Mouse (Mus musculus) hindbrain, embryonic 14.5 days (tissue): ENCODE results near the gene Trappc12. TPM values are rescaled to one million over a fixed set of nuclear protein-coding genes. Genes with fewer than 3 reads are reported as not detected.
"Not testable (repeated sequence)": the region's sequence is repeated elsewhere in the genome, so short reads cannot be mapped to it uniquely, and the experiment has no call there.

Experiments used
- ATAC-seq: fragments of 200-750 bp; cut with Nextera tagmentation; 2 replicates; pipeline ENCODE4 v1.8.0; 2017; ENCODE audit warnings: moderate number of reproducible peaks, mild to moderate bottlenecking, moderate TSS enrichment, moderate library complexity; ENCODE audit not compliant: low FRiP score
- DNase-seq: peaks from one replicate; pipeline ENCODE4 v3.0.0-alpha.2; 2015; ENCODE audit warnings: low spot score
- H3K27ac ChIP-seq: fragments of 300-500 bp; sonication (generic); 2 replicates; pipeline ENCODE4 v1.5.1; 2014; ENCODE audit warnings: mild to moderate bottlenecking, moderate library complexity
- H3K27me3 ChIP-seq: fragments of 300-500 bp; sonication (generic); 2 replicates; pipeline ENCODE4 v1.6.1; 2014; ENCODE audit warnings: mild to moderate bottlenecking, low read length, mixed read lengths; ENCODE audit not compliant: control insufficient read depth, insufficient read depth
- H3K36me3 ChIP-seq: fragments of 300-500 bp; sonication (generic); replicated peaks from 2 replicates; pipeline ENCODE4 v1.6.1; 2014; ENCODE audit not compliant: control insufficient read depth, insufficient read depth
- H3K4me1 ChIP-seq: fragments of 300-500 bp; sonication (generic); replicated peaks from 2 replicates; pipeline ENCODE4 v1.6.1; 2014; ENCODE audit warnings: antibody characterized with exemption, low read length, mixed read lengths; ENCODE audit not compliant: control insufficient read depth, insufficient read depth
- H3K4me2 ChIP-seq: fragments of 300-500 bp; sonication (generic); replicated peaks from 2 replicates; pipeline ENCODE4 v1.6.1; 2014; ENCODE audit warnings: mild to moderate bottlenecking, moderate library complexity
- H3K4me3 ChIP-seq: fragments of 300-500 bp; sonication (generic); replicated peaks from 2 replicates; pipeline ENCODE4 v1.5.1; 2014; ENCODE audit warnings: mild to moderate bottlenecking, low read length
- H3K9ac ChIP-seq: fragments of 300-500 bp; sonication (generic); 2 replicates; pipeline ENCODE4 v1.6.1; 2014
- H3K9me3 ChIP-seq: fragments of 300-500 bp; sonication (generic); 2 replicates; pipeline ENCODE4 v1.6.1; 2016; ENCODE audit warnings: low read length; ENCODE audit not compliant: control insufficient read depth
- WGBS: fragments of 180-500 bp; shearing (Covaris S2); extraction: QIAGEN DNeasy Blood & Tissue Kit; methylation state at CpG from one replicate; pipeline ENCODE4 v1.1.7; 2014; 5-methylcytosine and 5-hydroxymethylcytosine counted together
- polyA plus RNA-seq: library from polyadenylated mRNA; unstranded; fragments of >200 nt; fragmentation: Nextera tagmentation; extraction: Ambion mirVana; gene quantifications from 2 replicates; pipeline ENCODE4 v1.2.1, GENCODE M21; 2014

The Trappc12 gene
- polyA plus RNA-seq, 1 experiment from 2014 or later: 41.3 TPM

DNA sequence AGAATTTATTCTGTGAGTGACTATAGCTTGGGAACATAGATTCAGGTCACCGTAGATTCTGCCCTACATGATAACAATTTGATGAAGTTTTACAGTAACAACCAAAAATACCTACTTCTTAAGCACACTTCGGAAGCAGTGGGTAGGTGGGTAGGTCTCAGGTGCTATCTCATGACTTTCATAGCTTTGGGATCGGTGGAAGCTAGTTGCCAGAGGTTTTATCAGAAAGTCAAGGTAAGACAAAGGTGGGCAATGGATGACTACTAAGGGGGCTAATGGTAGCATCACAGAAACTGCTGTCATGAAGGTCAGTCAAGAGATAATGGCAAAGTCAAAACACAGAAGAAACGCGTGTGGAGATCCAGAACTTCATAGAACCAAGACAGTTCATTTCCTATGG is 604 bp upstream of the Trappc12 start:
- Histone ChIP-seq H3K4me2 (peak overlapping the region; percentile 96), H3K27me3 (no peaks in the 10 kb centered on the region), H3K36me3 (peaks cover 13% of the 10 kb centered on the region), H3K4me3 (no peak overlapping the region; the same call in 1 of the 2 replicates), H3K27ac (peak overlapping the region; percentile 53; the same call in 1 of the 2 replicates), H3K4me1 (peaks cover 20% of the 10 kb centered on the region), H3K9me3 (no peaks in the 10 kb centered on the region), H3K9ac (no peak overlapping the region)
- no peak for DNase-seq
- 95% methylated on average over 5 of the region's 5 CpGs for WGBS
- no peak for ATAC-seq

DNA sequence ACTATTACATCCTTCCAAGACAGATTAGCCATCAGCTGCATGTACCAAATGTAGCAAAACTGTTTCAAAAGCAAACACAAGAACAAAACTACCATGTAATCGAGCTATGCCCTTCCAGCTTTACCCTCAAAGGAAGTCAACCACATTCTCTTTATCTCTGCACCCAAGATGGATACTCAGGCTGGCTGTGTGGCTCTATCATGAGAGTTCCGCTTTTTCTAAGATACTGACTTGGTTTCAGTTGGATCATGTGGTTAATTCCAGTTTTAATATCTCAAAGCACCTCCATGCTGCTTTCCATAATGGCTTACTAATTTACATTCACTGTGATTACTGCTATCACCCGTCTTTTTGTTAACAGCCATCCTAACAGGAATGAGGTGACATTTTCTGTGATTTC is 6.9 kb downstream of the Trappc12 start:
- no peaks in the 10 kb centered on the region for H3K4me1 ChIP-seq

DNA sequence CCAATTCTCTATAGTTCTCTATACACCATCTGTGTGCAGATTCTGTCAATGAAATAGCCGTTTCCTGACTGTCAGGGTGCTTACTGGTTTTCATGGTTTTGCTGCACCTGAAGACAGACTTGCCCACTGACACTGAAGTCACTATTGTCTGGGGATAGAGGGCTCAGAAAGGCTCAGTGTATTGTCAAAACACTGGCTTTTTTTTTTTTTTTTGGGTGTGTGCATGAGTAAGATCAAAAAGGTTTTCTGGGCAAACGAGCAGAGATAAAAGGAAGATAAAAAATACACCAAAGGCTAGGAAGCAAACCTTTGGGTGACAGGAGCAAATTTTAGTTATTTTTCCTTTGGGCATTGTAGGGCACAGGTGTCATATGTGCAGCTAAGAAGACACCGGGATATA is 15.0 kb downstream of the Trappc12 start:
- peaks cover 46% of the 10 kb centered on the region for H3K36me3 ChIP-seq
- no peak for ATAC-seq
- no peaks in the 10 kb centered on the region for H3K9me3 ChIP-seq
- no peaks in the 10 kb centered on the region for H3K27me3 ChIP-seq
- no peaks in the 10 kb centered on the region for H3K4me1 ChIP-seq
- DNase-seq: no peak
- H3K9ac ChIP-seq: no peak overlapping the region
- H3K4me3 ChIP-seq: no peak overlapping the region
- no peak overlapping the region for H3K27ac ChIP-seq
- no peak overlapping the region for H3K4me2 ChIP-seq
- WGBS: 98% methylated on average over 3 of the region's 3 CpGs

More for the DNA sequence above, 6.9 kb downstream of the Trappc12 start:
- Histone ChIP-seq H3K36me3 (peaks cover 48% of the 10 kb centered on the region), H3K27ac (0 out of 2 replicates have a peak overlapping the region, but pooled peaks have one; percentile 3), H3K27me3 (no peaks in the 10 kb centered on the region), H3K4me2 (no peak overlapping the region), H3K4me3 (no peak overlapping the region), H3K9me3 (no peaks in the 10 kb centered on the region), H3K9ac (0 out of 2 replicates have a peak overlapping the region, but pooled peaks have one; percentile 1)
- DNase-seq: no peak
- no peak for ATAC-seq
- WGBS: 81% methylated on average over 3 of the region's 3 CpGs

DNA sequence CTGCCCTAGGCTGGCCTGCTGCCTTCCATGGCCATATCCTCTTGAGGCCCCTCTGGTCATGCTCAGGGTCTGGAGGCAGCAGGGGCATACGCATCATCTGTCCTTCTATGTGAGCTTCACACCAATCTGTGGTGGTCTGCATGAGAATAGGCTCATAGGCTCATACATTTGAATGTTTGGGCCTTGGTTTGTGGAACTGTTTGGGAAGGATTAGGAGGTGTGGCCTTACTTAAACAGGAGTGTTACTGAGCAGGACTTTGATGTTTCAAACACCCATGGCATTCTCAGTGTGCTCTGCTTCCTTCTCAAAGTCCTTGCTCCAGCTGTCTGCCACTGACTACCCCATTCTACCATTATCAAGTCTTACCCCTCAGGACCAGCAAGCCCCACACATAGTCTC is 16.0 kb downstream of the Trappc12 start:
- no peak overlapping the region for H3K27ac ChIP-seq
- H3K36me3 ChIP-seq: peaks cover 47% of the 10 kb centered on the region
- WGBS: 94% methylated on average over 1 of the region's 1 CpGs
- H3K4me3 ChIP-seq: no peak overlapping the region
- no peak overlapping the region for H3K9ac ChIP-seq
- no peaks in the 10 kb centered on the region for H3K4me1 ChIP-seq
- DNase-seq (no peak), ATAC-seq (no peak)
- no peaks in the 10 kb centered on the region for H3K9me3 ChIP-seq
- no peak overlapping the region for H3K4me2 ChIP-seq
- H3K27me3 ChIP-seq: no peaks in the 10 kb centered on the region

DNA sequence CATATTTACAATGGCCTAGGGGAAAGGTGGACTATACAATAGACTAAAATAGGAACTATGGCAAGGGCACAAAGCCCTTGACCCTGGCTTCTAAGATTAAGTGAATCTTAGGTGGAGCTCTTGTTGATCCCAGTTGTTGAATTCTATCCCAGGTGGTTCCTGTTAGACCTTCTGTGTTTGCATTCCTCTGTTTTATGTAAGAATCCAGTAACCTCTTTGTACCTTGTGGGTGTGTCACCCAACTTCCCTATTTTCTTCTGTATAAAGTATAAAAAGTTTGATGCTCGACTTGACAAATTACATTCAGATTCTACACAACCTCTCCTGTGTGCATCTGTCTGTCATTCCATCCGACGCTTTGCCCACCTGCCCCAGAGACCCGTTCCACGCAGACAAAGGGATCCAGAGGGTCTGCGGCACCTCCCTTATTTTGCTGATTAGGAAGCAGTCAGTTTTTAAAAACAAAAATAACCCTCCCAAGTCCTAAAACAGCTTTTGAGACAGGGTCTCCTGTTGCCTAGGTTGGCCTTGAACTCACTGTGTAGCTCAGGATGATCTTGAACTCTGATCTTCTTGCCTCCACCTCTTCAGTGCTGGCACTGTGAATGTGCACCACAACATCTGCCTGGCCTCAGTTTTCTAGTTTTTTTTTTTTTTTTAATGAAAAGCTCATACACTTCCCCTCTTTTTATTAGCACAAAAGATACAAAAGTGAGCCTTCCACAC is 16.6 kb downstream of the Trappc12 start:
- H3K9me3 ChIP-seq: not testable (repeated sequence)

DNA sequence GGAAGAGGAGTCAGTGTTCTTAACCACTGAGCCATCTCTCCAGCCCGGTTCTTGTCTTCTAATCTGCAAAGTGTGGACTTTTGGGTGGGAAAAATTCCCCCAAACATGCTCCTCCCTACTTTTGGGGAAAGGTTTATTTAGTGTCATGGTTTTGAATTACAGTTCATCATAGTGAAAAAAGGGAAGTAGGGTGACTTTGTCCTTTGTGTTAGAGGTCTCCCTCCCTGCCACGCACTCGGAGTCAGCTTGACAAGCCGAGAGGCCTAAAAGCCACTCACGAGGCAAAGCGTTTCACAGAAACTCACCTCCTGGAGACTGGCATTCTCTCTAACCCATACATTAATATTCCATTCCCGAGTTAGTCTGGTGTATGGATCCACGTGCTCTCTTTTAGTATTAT is 17.6 kb downstream of the Trappc12 start:
- DNase-seq (no peak), ATAC-seq (no peak)
- H3K4me2 ChIP-seq: no peak overlapping the region
- H3K4me3 ChIP-seq: no peak overlapping the region
- no peaks in the 10 kb centered on the region for H3K9me3 ChIP-seq
- H3K27me3 ChIP-seq: no peaks in the 10 kb centered on the region
- no peak overlapping the region for H3K27ac ChIP-seq
- H3K36me3 ChIP-seq: peaks cover 43% of the 10 kb centered on the region
- WGBS: 91% methylated on average over 8 of the region's 8 CpGs
- H3K9ac ChIP-seq: no peak overlapping the region
- no peaks in the 10 kb centered on the region for H3K4me1 ChIP-seq

More for the DNA sequence above, 16.6 kb downstream of the Trappc12 start:
- not testable (repeated sequence) for H3K4me3 ChIP-seq, H3K4me1 ChIP-seq, H3K27me3 ChIP-seq, DNase-seq, ATAC-seq, H3K4me2 ChIP-seq, H3K9ac ChIP-seq, H3K27ac ChIP-seq
- over 99% methylated on average over 6 of the region's 6 CpGs for WGBS
- peaks cover 46% of the 10 kb centered on the region for H3K36me3 ChIP-seq

DNA sequence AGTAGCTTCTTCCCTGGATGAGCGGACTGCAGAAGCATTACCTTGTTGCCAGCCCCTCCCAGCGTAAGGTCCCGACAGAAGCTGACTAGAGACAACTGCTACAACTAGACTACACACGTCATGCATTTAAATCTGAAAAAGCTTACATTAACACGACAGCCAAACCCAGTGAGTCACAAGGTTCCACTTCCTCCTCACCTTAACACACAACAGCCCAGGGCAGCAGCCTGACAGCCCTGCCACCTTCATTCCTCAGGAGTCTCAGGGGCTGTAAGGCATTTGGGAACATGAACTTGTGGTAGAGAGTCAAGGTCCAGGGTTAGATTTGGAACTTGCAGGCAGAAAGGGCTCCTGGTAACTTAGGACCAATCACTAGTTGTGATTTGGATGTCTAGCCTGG is 23.2 kb downstream of the Trappc12 start:
- no peak overlapping the region for H3K27ac ChIP-seq
- WGBS: 90% methylated on average over 5 of the region's 5 CpGs
- H3K36me3 ChIP-seq: peaks cover 17% of the 10 kb centered on the region
- 0 out of 2 replicates have a peak, but pooled peaks cover 3% of the 10 kb centered on the region for H3K4me1 ChIP-seq
- no peak for ATAC-seq
- H3K9ac ChIP-seq: no peak overlapping the region
- H3K4me3 ChIP-seq: no peak overlapping the region
- DNase-seq: no peak
- no peaks in the 10 kb centered on the region for H3K9me3 ChIP-seq
- H3K4me2 ChIP-seq: no peak overlapping the region
- H3K27me3 ChIP-seq: no peaks in the 10 kb centered on the region

DNA sequence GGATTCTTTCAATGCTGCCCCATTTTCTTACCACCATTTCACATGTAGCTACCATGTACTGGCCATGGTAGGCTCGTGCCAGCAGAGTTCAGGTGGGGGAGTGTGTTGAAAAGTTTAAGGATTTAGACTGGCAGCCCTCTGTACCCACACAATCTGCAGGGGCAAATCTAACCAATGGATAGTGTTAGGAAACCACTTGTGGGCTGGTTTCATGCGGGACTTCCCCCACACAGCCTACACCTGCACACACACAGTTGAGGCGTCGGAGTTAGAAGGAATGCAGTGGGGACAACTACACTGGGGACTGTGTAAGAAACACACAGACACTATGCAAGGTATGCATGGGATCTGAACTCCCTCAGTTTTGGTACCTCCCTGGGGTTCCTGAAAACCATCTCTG is 24.1 kb downstream of the Trappc12 start:
- no peak overlapping the region for H3K9ac ChIP-seq
- no peaks in the 10 kb centered on the region for H3K9me3 ChIP-seq
- H3K36me3 ChIP-seq: peaks cover 20% of the 10 kb centered on the region
- 95% methylated on average over 4 of the region's 4 CpGs for WGBS
- H3K27ac ChIP-seq: no peak overlapping the region
- H3K4me2 ChIP-seq: no peak overlapping the region
- no peak for DNase-seq
- 0 out of 2 replicates have a peak, but pooled peaks cover 3% of the 10 kb centered on the region for H3K4me1 ChIP-seq
- no peak overlapping the region for H3K4me3 ChIP-seq
- no peak for ATAC-seq
- no peaks in the 10 kb centered on the region for H3K27me3 ChIP-seq

DNA sequence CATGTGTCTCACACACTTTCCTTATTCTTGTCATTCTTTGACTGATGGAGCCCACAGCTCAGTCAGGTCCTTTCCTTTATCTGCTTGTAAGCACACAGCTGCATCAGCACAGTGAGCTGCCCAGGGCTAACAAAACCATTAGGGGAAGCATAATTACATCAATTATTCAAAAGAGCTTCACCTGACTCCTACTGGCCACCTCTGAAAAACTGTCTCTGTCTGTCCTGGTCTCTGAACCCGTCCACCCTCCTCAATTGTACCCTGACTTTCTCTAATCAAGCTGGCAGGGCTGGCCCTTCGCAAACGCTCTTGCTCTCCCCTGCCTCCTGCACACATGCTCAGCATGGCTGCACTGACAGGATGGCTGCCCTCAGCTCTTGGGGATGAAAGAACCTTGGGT is 25.9 kb downstream of the Trappc12 start:
- H3K9ac ChIP-seq: no peak overlapping the region
- no peak overlapping the region for H3K4me3 ChIP-seq
- ATAC-seq (no peak), DNase-seq (no peak)
- 0 out of 2 replicates have a peak, but pooled peaks cover 3% of the 10 kb centered on the region for H3K4me1 ChIP-seq
- H3K36me3 ChIP-seq: peaks cover 30% of the 10 kb centered on the region
- H3K27me3 ChIP-seq: no peaks in the 10 kb centered on the region
- H3K4me2 ChIP-seq: no peak overlapping the region
- 62% methylated on average over 3 of the region's 3 CpGs for WGBS
- H3K9me3 ChIP-seq: no peaks in the 10 kb centered on the region
- H3K27ac ChIP-seq: no peak overlapping the region
